Mouse (Mus musculus) gastrocnemius, adult 8-10 months (tissue): ENCODE results near the gene Abhd6. TPM values are rescaled to one million over a fixed set of nuclear protein-coding genes. Genes with fewer than 3 reads are reported as not detected.

Experiments used
- DNase-seq, 2 experiments: peaks; one replicate each; pipeline ENCODE4 v3.0.0; 2022; ENCODE audit warnings: low spot score in 2 of 2
- total RNA-seq, 4 experiments: library from RNA; stranded (reverse); gene quantifications; 2 replicates each; pipeline ENCODE4 v1.2.4; 2022

Gene Abhd6
- total RNA-seq: 10 to 100 TPM in 1 of 4 experiments, 1 to 10 TPM in 3; 6.8 to 10.2 (median 8.3) TPM

- peak; percentile 63 to 74 for DNase-seq
These were observed at the start of gene Abhd6 for GRCm38 (mm10) chr14:8002432-8003092. Abhd6 (plus strand) TSS chr14:8002902.

GRCm38 (mm10) chr14:7954071-7954471 is 48.6 kb upstream of the Abhd6 start:
- no peak for DNase-seq

GRCm38 (mm10) chr14:7956427-7956826 is 46.3 kb upstream of the Abhd6 start:
- DNase-seq: no peak

- DNase-seq: no peak
These were observed 45.7 kb upstream of the Abhd6 start, which contains the start of gene Gm45521 for GRCm38 (mm10) chr14:7957049-7957448. Gm45521 (plus strand) TSS chr14:7957288.

- DNase-seq: no peak
These were observed 42.1 kb upstream of the Abhd6 start for GRCm38 (mm10) chr14:7960616-7961015.

GRCm38 (mm10) chr14:7961714-7962113 is 41.0 kb upstream of the Abhd6 start:
- no peak for DNase-seq

- DNase-seq: no peak
These were observed 40.1 kb upstream of the Abhd6 start for GRCm38 (mm10) chr14:7962626-7963025.

- no peak for DNase-seq
These were observed 39.5 kb upstream of the Abhd6 start for GRCm38 (mm10) chr14:7963160-7963559.

GRCm38 (mm10) chr14:7964219-7964889 is 38.3 kb upstream of the Abhd6 start:
- DNase-seq: peak in 1 of 2 experiments; percentile 30

GRCm38 (mm10) chr14:7971889-7972493 is 30.7 kb upstream of the Abhd6 start:
- no peak for DNase-seq

- no peak for DNase-seq
These were observed 28.1 kb upstream of the Abhd6 start for GRCm38 (mm10) chr14:7974643-7975042.

GRCm38 (mm10) chr14:7975177-7975576 is 27.5 kb upstream of the Abhd6 start:
- no peak for DNase-seq

- DNase-seq: no peak
These were observed 25.2 kb upstream of the Abhd6 start for GRCm38 (mm10) chr14:7977471-7977870.

GRCm38 (mm10) chr14:7978183-7978582 is 24.5 kb upstream of the Abhd6 start:
- no peak for DNase-seq

- DNase-seq: no peak
These were observed 21.5 kb upstream of the Abhd6 start for GRCm38 (mm10) chr14:7981226-7981625.

- no peak for DNase-seq
These were observed 15.8 kb upstream of the Abhd6 start for GRCm38 (mm10) chr14:7986913-7987312.

- DNase-seq: no peak
These were observed 13.3 kb upstream of the Abhd6 start for GRCm38 (mm10) chr14:7989371-7989770.

- DNase-seq: no peak
These were observed 12.7 kb upstream of the Abhd6 start for GRCm38 (mm10) chr14:7989961-7990360.

GRCm38 (mm10) chr14:7991108-7991776 is 11.5 kb upstream of the Abhd6 start:
- no peak for DNase-seq

GRCm38 (mm10) chr14:7992158-7992557 is 10.5 kb upstream of the Abhd6 start:
- no peak for DNase-seq

- DNase-seq: no peak
These were observed 8.4 kb upstream of the Abhd6 start, which contains the start of gene Dnase1l3 for GRCm38 (mm10) chr14:7994271-7994767. Dnase1l3 (minus strand) TSS chr14:7994573.

GRCm38 (mm10) chr14:7997255-7997696 is 5.4 kb upstream of the Abhd6 start:
- DNase-seq: peak; percentile 80 to 81
